Mouse (Mus musculus): ENCODE measurements around the gene Zfr2. TPM values are rescaled to one million over a fixed set of nuclear protein-coding genes. Genes with fewer than 3 reads are reported as not detected.

The Zfr2 gene
- polyA plus RNA-seq (2016; fragmentation: Nextera tagmentation; extraction: Ambion mirVana) = 9.0 and 10.0 TPM in 2 replicates

DNA sequence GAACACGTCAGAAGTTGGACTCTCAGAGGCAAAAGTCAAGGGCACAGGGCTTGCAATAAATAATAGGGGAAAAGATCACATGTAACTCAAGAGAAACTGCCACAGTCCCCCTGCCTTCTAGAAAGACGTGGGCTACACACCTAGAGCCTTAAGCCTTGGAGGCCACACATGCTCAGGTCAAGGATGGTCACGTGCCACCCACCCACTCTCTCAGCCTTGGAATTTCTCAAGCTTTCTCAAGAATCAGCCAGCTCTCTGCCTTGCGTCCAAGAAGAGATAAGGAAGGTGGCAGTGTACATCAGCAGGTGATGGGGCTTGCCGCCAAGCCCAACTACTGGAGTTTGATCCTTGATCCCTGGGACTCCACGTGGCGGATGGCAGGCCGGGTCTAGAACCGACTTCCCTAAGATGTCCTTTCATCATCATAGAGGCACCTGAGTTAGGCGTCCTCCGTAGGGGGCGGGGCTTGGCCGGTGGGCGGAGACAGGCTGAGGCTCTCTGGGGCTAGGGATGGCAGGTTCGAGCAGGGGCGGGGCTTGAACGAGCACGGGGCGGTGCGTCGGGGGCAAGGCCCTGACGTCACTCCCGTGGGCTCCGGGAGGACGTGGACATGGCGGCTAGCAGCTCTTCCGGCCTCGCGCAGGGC lies at the start of gene Zfr2:
Gene Zfr2 (plus strand): TSS at position 576 of the 646 bp plus-strand sequence.
- Histone ChIP-seq H3K4me3 (replicated peaks) (peak within 1 kb of the TSS; percentile 81), H3K27me3 (peaks cover 37% of the 10 kb centered on the region), H3K9ac (peak within 1 kb of the TSS; percentile 83), H3K4me1 (peaks cover 58% of the 10 kb centered on the region), H3K36me3 (replicated peaks) (no peaks in the 10 kb centered on the region; the same call in 1 of the 2 replicates), H3K4me2 (peak within 1 kb of the TSS; percentile 79), H3K27ac (no peak within 1 kb of the TSS), H3K9me3 (no peaks in the 10 kb centered on the region)
- ATAC-seq (ENCODE audit: low FRiP score) = peak; percentile 75
- 10% methylated on average over 29 of the region's 29 CpGs for WGBS

DNA sequence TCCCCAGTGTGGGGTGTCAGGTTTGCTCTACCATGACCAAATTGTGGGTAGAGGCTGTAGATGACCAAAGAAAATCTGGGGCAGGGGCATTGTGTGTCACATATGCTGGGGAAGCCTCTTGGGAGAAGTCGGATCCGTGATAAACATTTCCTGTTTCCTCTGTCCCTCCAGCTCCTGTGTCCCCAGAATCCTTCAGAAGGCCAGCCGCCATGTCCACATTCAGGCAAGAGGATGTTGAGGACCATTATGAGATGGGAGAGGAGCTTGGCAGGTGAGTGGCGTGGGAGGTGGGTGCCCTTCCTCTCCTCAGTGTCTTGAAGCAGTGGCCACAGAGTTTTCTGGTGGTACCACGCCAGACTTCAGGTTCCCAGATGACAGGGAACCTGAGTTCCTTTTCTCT lies 49.1 kb upstream of the Zfr2 start, which contains the start of gene 4930442H23Rik:
Gene 4930442H23Rik (minus strand): TSS at position 45 of the 400 bp plus-strand sequence.
- peaks cover 67% of the 10 kb centered on the region for H3K36me3 ChIP-seq (replicated peaks)
- peak within 1 kb of the TSS; percentile 71 for H3K4me2 ChIP-seq
- ATAC-seq (ENCODE audit: low FRiP score) = no peak
- 86% methylated on average over 5 of the region's 5 CpGs for WGBS
- peaks cover 27% of the 10 kb centered on the region for H3K4me1 ChIP-seq
- H3K27me3 ChIP-seq = no peaks in the 10 kb centered on the region
- H3K9ac ChIP-seq = peak within 1 kb of the TSS; percentile 63
- H3K4me3 ChIP-seq (replicated peaks) = peak within 1 kb of the TSS; percentile 63
- peak within 1 kb of the TSS; percentile 84 for H3K27ac ChIP-seq
- H3K9me3 ChIP-seq = no peaks in the 10 kb centered on the region

DNA sequence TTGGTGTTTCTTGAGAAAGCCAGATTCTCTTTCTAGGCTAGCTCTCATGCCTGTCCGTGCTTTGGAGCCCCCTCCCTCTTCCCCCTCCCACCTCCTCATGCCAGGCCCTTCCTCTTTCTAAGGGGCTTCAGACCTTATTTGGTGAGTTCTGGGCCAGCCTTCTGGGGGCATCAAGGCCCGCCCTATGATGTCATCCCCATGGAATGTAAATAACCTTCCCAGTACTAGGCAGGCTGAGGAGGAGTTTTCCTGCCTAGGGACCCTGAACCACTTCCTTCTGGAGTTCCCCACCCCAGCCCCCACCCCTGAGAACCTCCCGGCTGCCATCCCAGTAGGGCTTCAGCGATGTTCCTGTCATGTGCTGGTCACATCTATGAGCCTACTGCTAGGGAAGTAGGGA lies 48.2 kb upstream of the Zfr2 start:
- H3K27ac ChIP-seq = no peak overlapping the region; the same call in 1 of the 2 replicates
- H3K4me3 ChIP-seq (replicated peaks) = no peak overlapping the region
- no peak for ATAC-seq (ENCODE audit: low FRiP score)

DNA sequence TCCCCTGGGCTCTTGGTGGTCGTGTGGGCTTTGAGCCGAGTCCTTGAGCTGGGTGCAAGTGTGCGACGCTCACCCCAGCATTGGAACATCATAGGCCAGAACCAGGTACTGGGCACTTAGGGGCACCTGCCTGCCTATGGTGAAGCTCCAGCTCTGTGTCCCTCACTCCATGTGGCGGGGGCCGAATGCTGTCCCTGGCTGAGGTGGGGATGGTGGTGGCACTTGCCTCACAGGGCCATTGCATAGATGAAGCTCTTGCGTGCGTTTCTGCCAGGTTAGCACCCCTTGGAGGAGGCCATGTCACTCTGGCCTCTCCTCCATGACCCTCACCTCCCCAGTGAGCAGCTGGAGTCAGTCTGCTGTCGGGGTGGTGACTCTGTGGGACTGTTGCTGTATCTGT lies 45.8 kb upstream of the Zfr2 start:
- Histone ChIP-seq H3K4me1 (peaks cover 19% of the 10 kb centered on the region), H3K27ac (no peak overlapping the region), H3K4me3 (replicated peaks) (no peak overlapping the region), H3K4me2 (no peak overlapping the region), H3K9ac (no peak overlapping the region), H3K27me3 (no peaks in the 10 kb centered on the region), H3K9me3 (no peaks in the 10 kb centered on the region), H3K36me3 (replicated peaks) (peaks cover 47% of the 10 kb centered on the region)
- 96% methylated on average over 9 of the region's 9 CpGs for WGBS
- no peak for ATAC-seq (ENCODE audit: low FRiP score)

More for the DNA sequence above, 48.2 kb upstream of the Zfr2 start:
- H3K27me3 ChIP-seq = no peaks in the 10 kb centered on the region
- H3K36me3 ChIP-seq (replicated peaks) = peaks cover 59% of the 10 kb centered on the region
- H3K9ac ChIP-seq = no peak overlapping the region
- 71% methylated on average over 4 of the region's 4 CpGs for WGBS
- H3K4me2 ChIP-seq = no peak overlapping the region
- H3K4me1 ChIP-seq = peaks cover 20% of the 10 kb centered on the region
- H3K9me3 ChIP-seq = no peaks in the 10 kb centered on the region

DNA sequence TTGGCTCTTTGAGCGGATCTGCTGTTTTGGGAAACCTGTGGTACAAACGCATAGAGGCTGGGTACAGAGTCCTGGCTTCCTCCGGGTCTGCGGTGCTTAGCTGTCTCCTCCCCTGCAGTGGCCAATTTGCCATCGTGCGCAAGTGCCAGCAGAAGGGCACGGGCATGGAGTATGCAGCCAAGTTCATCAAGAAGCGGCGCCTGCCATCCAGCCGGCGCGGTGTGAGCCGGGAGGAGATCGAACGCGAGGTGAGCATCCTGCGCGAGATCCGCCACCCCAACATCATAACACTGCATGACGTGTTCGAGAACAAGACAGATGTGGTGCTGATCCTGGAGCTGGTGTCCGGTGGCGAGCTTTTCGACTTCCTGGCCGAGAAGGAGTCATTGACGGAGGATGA lies 43.1 kb upstream of the Zfr2 start:
- Histone ChIP-seq H3K27ac (no peak overlapping the region), H3K9me3 (no peaks in the 10 kb centered on the region), H3K36me3 (replicated peaks) (peaks cover 36% of the 10 kb centered on the region), H3K27me3 (peaks cover 22% of the 10 kb centered on the region), H3K4me2 (no peak overlapping the region), H3K4me3 (replicated peaks) (no peak overlapping the region), H3K4me1 (peaks cover 24% of the 10 kb centered on the region), H3K9ac (no peak overlapping the region)
- 80% methylated on average over 26 of the region's 26 CpGs for WGBS
- ATAC-seq (ENCODE audit: low FRiP score) = no peak

DNA sequence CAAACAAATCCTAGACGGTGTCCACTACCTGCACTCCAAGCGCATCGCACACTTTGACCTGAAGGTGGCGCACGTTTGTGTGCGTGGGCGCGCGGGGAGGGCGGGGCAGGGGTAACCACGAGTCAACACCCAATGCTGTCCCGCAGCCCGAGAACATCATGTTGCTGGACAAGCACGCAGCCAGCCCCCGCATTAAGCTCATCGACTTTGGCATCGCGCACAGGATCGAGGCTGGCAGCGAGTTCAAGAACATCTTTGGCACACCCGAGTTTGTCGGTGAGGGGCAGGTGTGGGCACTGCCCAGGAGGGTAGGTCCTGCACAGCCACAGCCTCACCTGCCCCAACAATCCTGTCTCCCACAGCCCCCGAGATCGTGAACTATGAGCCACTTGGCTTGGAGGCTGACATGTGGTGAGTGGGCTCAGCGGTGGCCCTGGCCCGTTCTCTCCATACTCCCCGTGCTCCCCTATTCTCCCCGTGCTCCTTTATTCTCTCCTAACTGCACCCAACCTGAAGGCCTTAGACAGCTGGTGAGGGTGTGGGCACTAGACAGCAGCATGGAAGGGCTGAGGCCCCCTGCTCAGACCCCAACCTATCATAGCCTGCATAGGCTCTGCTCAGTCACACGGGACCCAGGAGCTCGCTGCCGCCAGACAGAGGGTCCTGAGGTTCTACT lies 42.6 kb upstream of the Zfr2 start:
- WGBS = 70% methylated on average over 31 of the region's 31 CpGs
- H3K27me3 ChIP-seq = peaks cover 27% of the 10 kb centered on the region
- H3K27ac ChIP-seq = no peak overlapping the region
- H3K9me3 ChIP-seq = no peaks in the 10 kb centered on the region
- no peak overlapping the region for H3K9ac ChIP-seq
- no peak overlapping the region for H3K4me3 ChIP-seq (replicated peaks)
- ATAC-seq (ENCODE audit: low FRiP score) = no peak
- no peak overlapping the region for H3K4me2 ChIP-seq
- peaks cover 30% of the 10 kb centered on the region for H3K36me3 ChIP-seq (replicated peaks)
- peaks cover 24% of the 10 kb centered on the region for H3K4me1 ChIP-seq

DNA sequence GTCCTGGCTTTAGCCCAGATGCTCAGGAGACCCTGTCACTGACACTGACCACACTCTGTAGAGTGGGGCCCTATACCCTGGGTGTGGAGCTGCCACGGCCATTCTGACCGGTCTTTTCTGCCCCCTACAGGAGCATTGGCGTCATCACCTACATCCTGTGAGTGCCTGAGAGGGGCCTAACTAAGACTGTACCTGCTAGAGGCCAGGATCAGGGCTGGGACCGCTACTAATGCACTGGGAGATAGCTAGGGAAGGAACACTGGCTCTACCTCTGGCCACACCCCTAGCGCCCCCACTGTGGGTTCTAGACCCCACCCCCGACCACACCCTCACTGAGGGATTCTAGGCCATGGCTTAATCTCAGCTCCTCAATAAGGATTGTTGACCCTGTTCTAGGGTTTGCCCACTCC lies 42.0 kb upstream of the Zfr2 start:
- Histone ChIP-seq H3K4me2 (no peak overlapping the region), H3K4me1 (peaks cover 24% of the 10 kb centered on the region), H3K4me3 (replicated peaks) (no peak overlapping the region), H3K9ac (no peak overlapping the region), H3K27ac (no peak overlapping the region), H3K36me3 (replicated peaks) (peaks cover 27% of the 10 kb centered on the region), H3K9me3 (no peaks in the 10 kb centered on the region), H3K27me3 (peaks cover 33% of the 10 kb centered on the region)
- 78% methylated on average over 6 of the region's 6 CpGs for WGBS
- ATAC-seq (ENCODE audit: low FRiP score) = no peak

DNA sequence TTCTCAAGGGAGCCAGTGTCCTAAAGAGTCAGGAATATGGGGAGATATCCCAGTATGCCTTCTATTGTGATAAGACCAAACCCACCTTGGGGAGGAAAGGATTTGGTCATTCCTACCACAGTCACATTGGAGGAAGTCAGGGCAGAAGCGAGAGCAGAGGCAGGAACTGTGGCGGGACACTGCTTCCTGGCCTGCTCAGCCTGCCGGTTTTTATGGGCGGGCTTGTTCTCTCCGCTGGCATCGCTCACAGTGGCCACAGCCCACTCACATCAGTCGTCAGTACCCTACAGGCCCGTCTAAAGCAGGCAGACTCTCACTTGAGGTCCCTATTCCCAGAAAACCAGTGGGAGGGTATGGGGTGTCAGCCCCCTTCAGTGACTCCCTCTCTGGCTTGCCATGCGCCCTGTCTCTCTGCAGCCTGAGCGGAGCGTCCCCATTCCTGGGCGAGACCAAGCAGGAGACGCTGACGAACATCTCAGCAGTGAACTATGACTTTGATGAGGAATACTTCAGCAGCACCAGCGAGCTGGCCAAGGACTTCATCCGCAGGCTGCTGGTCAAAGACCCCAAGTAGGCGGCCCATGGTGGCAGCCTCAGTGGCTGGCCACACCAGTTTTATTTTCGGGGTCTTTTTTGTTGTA lies 41.5 kb upstream of the Zfr2 start:
- Histone ChIP-seq H3K9me3 (no peaks in the 10 kb centered on the region), H3K36me3 (replicated peaks) (peaks cover 26% of the 10 kb centered on the region), H3K27me3 (peaks cover 38% of the 10 kb centered on the region), H3K27ac (no peak overlapping the region), H3K4me1 (peaks cover 24% of the 10 kb centered on the region), H3K9ac (no peak overlapping the region), H3K4me3 (replicated peaks) (no peak overlapping the region), H3K4me2 (peak overlapping the region; percentile 96; the same call in 1 of the 2 replicates)
- no peak for ATAC-seq (ENCODE audit: low FRiP score)
- 89% methylated on average over 18 of the region's 18 CpGs for WGBS

DNA sequence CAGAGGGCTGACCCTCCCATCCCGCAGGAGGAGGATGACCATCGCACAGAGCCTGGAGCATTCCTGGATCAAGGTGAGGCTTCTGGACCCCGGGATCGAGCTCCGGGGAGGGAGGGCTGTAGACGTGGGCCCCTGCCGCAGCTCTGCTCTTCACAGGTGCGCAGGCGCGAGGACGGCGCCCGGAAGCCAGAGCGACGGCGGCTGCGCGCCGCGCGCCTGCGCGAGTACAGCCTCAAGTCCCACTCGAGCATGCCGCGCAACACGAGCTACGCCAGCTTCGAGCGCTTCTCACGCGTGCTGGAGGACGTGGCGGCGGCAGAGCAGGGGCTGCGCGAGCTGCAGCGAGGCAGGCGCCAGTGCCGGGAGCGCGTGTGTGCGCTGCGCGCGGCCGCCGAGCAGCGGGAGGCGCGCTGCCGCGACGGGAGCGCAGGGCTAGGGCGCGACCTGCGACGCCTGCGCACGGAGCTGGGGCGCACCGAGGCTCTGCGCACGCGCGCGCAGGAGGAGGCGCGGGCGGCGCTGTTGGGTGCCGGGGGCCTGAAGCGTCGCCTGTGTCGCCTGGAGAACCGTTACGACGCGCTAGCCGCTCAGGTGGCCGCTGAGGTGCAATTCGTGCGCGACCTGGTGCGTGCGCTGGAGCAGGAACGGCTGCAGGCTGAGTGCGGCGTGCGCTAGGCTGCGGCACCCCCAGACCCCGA lies 40.5 kb upstream of the Zfr2 start:
- no peaks in the 10 kb centered on the region for H3K9me3 ChIP-seq
- peak overlapping the region; percentile 60 for H3K4me3 ChIP-seq (replicated peaks)
- H3K9ac ChIP-seq = peak overlapping the region; percentile 77
- peak overlapping the region; percentile 93 for H3K27ac ChIP-seq
- H3K4me2 ChIP-seq = peak overlapping the region; percentile 96
- H3K27me3 ChIP-seq = peaks cover 48% of the 10 kb centered on the region
- WGBS = under 1% methylated on average over 88 of the region's 93 CpGs
- ATAC-seq (ENCODE audit: low FRiP score) = peak; percentile 88
- H3K36me3 ChIP-seq (replicated peaks) = peaks cover 16% of the 10 kb centered on the region
- H3K4me1 ChIP-seq = peaks cover 24% of the 10 kb centered on the region

DNA sequence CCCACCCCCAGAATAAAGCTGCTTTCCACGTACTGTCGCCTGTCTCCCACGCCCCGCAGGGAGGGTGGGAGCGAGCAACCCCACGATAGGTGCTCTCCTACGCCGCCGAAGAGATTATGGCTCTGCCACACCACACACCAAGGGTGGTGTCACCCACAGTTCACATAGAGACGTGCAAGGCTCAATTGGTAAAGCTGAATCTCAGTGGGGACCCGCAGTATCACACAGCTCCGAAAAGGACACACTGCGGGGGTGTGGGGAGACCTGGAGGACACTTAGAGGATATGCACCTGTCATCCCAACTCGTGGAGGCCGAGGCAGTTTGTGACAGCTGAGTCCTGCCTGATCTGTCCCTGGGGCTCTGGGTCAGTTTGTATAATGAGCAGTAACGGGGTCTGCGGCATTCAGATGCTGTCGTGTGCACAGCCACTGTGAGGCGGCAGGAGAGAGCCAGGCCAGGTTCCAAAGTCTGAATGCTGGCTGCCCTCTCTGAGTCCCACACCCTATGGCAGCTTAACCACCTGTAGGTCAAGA lies 39.9 kb upstream of the Zfr2 start:
- no peaks in the 10 kb centered on the region for H3K9me3 ChIP-seq
- peaks cover 51% of the 10 kb centered on the region for H3K27me3 ChIP-seq
- H3K27ac ChIP-seq = peak overlapping the region; percentile 93
- 4% methylated on average over 19 of the region's 19 CpGs for WGBS
- peak; percentile 31 for ATAC-seq (ENCODE audit: low FRiP score)
- H3K4me2 ChIP-seq = peak overlapping the region; percentile 96
- peak overlapping the region; percentile 77 for H3K9ac ChIP-seq
- peaks cover 14% of the 10 kb centered on the region for H3K36me3 ChIP-seq (replicated peaks)
- peaks cover 24% of the 10 kb centered on the region for H3K4me1 ChIP-seq
- H3K4me3 ChIP-seq (replicated peaks) = peak overlapping the region; percentile 60

DNA sequence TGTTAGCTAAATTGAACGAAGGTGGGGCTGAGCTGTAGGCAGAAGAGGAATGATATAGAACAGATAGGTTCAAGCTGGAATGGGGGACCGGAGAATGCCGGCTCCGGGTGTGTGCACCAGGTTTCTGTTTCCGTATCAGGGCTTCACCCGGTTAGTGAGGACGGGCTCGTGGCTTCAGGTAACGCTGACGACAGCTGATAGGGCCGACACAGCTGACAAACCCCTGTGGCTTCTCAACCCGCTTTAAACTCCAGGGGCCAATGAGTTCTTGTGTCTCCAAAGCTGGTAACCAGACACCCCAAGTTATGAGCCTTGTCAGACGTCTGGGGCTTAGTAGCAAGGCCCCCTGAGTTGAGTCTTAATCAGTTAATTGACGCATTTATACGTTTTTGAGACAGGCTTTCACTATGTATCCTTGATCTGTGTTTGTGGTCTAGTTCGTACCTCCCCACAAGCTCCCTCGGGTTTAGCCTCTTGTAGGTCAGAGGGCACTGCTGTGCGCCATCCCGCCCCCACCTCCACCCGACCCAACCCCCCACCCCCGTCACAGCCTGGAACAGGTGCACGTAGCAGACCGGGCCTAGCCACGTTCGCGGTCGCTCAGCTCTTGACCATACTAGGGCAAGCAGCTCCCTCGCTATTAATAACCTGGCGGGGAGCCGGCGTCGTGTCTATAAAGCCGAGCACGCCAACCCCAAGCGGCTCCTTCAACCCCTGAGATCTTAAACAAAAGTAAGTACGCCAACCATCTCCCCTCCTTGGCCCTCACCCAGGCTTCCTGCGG lies 38.8 kb upstream of the Zfr2 start:
- Histone ChIP-seq H3K4me1 (peaks cover 24% of the 10 kb centered on the region), H3K4me2 (no peak overlapping the region), H3K4me3 (replicated peaks) (no peak overlapping the region; the same call in 1 of the 2 replicates), H3K9me3 (no peaks in the 10 kb centered on the region), H3K27me3 (peaks cover 55% of the 10 kb centered on the region), H3K36me3 (replicated peaks) (peaks cover 14% of the 10 kb centered on the region), H3K9ac (0 out of 2 replicates have a peak overlapping the region, but pooled peaks have one; percentile 17), H3K27ac (no peak overlapping the region)
- WGBS = 17% methylated on average over 37 of the region's 37 CpGs
- no peak for ATAC-seq (ENCODE audit: low FRiP score)

All from forebrain, embryonic 12.5 days (tissue).